Mouse (Mus musculus) embryonic facial prominence, embryonic 10.5 days (tissue): ENCODE measurements at regions not wholly inside any gene's neighbourhood (a gene's known extent, or its start where the extent isn't known, plus 50 kb on each side); places are given as distances from the start of the nearest gene placed in this dataset.
A peak's percentile ranks its signal among the peaks of the same experiment; 100 is the strongest.

Experiments
- DNase-seq: peaks from one replicate; pipeline ENCODE4 v3.0.0-alpha.2; 2017; ENCODE audit warnings: low spot score
- H3K27ac ChIP-seq: fragments of 300-500 bp; sonication (generic); replicated peaks from 2 replicates; pipeline ENCODE4 v1.5.1; 2016; ENCODE audit warnings: mild to moderate bottlenecking
- H3K27me3 ChIP-seq: fragments of 300-500 bp; sonication (generic); replicated peaks from 2 replicates; pipeline ENCODE4 v1.6.1; 2016; ENCODE audit warnings: low read depth, mild to moderate bottlenecking; ENCODE audit not compliant: poor library complexity, severe bottlenecking
- H3K36me3 ChIP-seq: fragments of 300-500 bp; sonication (generic); replicated peaks from 2 replicates; pipeline ENCODE4 v1.6.1; 2016; ENCODE audit warnings: mild to moderate bottlenecking, moderate library complexity
- H3K4me1 ChIP-seq: fragments of 300-500 bp; sonication (generic); 2 replicates; pipeline ENCODE4 v1.6.1; 2016
- H3K4me3 ChIP-seq: fragments of 300-500 bp; sonication (generic); 2 replicates; pipeline ENCODE4 v1.5.1; 2016; ENCODE audit warnings: mild to moderate bottlenecking, moderate library complexity
- H3K9me3 ChIP-seq: fragments of 300-500 bp; sonication (generic); 2 replicates; pipeline ENCODE4 v1.6.1; 2016; ENCODE audit warnings: mild to moderate bottlenecking
- WGBS: fragments of 180-500 bp; shearing (Covaris S2); methylation state at CpG from one replicate; pipeline ENCODE4 v1.1.7; 2016; 5-methylcytosine and 5-hydroxymethylcytosine counted together

GRCm38 (mm10) chr14:58651210-58651609 lies 491.5 kb downstream of the 1700129C05Rik start:
- WGBS, result 42% methylated on average over 6 of the region's 6 CpGs
- no peak overlapping the region; the same call in 1 of the 2 replicates for H3K27ac ChIP-seq
- peaks cover 29% of the 10 kb centered on the region for H3K4me1 ChIP-seq
- no peak for DNase-seq
- H3K27me3 ChIP-seq, result 0 out of 2 replicates have a peak, but pooled peaks cover 4% of the 10 kb centered on the region
- H3K4me3 ChIP-seq, result no peak overlapping the region
- no peaks in the 10 kb centered on the region for H3K36me3 ChIP-seq
- H3K9me3 ChIP-seq, result no peaks in the 10 kb centered on the region

GRCm38 (mm10) chr14:58638337-58638696 lies 504.4 kb downstream of the 1700129C05Rik start:
- H3K9me3 ChIP-seq, result no peaks in the 10 kb centered on the region
- DNase-seq, result peak; percentile 28
- peaks cover 22% of the 10 kb centered on the region for H3K4me1 ChIP-seq
- no peak overlapping the region for H3K4me3 ChIP-seq
- H3K36me3 ChIP-seq, result no peaks in the 10 kb centered on the region
- peak overlapping the region; percentile 30; the same call in 1 of the 2 replicates for H3K27ac ChIP-seq
- peaks cover 19% of the 10 kb centered on the region for H3K27me3 ChIP-seq
- 50% methylated on average over 7 of the region's 7 CpGs for WGBS

GRCm38 (mm10) chr14:58637405-58638336 lies 505.0 kb downstream of the 1700129C05Rik start:
- H3K27me3 ChIP-seq, result peaks cover 19% of the 10 kb centered on the region
- peaks cover 22% of the 10 kb centered on the region for H3K4me1 ChIP-seq
- WGBS, result 47% methylated on average over 13 of the region's 13 CpGs
- peak overlapping the region; percentile 30; the same call in 1 of the 2 replicates for H3K27ac ChIP-seq
- peak; percentile 25 for DNase-seq
- no peak overlapping the region for H3K4me3 ChIP-seq
- no peaks in the 10 kb centered on the region for H3K36me3 ChIP-seq
- H3K9me3 ChIP-seq, result no peaks in the 10 kb centered on the region

GRCm38 (mm10) chr14:58631221-58631620 lies 511.5 kb downstream of the 1700129C05Rik start:
- DNase-seq, result peak; percentile 40
- Histone ChIP-seq H3K27ac (no peak overlapping the region), H3K9me3 (no peaks in the 10 kb centered on the region), H3K36me3 (no peaks in the 10 kb centered on the region), H3K4me3 (no peak overlapping the region), H3K4me1 (peaks cover 20% of the 10 kb centered on the region), H3K27me3 (peaks cover 17% of the 10 kb centered on the region)
- 45% methylated on average over 9 of the region's 9 CpGs for WGBS

- 96% methylated on average over 2 of the region's 2 CpGs for WGBS
- Histone ChIP-seq H3K4me1 (peaks cover 18% of the 10 kb centered on the region), H3K9me3 (no peaks in the 10 kb centered on the region), H3K36me3 (no peaks in the 10 kb centered on the region), H3K27ac (no peak overlapping the region), H3K27me3 (no peaks in the 10 kb centered on the region), H3K4me3 (no peak overlapping the region)
- DNase-seq, result no peak
Observed at GRCm38 (mm10) chr14:58628266-58628665, 514.4 kb downstream of the 1700129C05Rik start.

DNA sequence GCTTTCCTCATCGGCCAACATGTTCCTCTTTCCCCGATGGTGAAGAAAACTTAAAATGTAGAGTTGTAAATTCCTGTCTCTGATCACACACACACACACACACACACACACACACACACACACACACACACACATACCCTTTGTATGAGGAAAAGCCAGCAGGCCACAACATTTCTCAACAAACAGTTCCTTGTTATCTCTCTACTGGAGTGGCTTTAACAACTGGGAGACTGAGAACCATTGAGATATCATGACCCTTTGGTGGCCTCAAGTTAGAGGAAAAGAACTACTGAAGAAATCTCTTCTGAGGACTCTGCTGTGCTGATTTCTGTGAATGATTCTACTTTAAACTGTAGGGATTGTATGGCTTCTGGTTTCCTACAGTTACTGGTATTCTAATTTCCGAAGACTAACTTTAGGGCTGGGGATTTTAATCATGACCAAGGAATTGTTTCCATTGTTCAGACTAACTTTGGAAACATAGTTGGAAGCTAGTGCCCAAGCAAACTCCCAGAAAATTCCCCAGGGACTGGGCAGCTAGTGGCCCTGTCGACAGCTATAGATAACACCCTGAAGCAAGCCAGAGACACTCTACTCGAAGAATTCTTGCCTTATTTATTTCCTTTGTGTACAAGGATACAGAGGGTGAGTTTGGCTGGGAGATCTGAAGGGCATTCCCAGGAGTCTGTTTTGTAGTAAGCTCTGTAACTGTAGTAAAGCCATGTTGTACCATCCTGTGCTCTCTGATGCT lies 516.0 kb downstream of the 1700129C05Rik start:
- Histone ChIP-seq H3K9me3 (no peaks in the 10 kb centered on the region), H3K4me3 (no peak overlapping the region), H3K36me3 (no peaks in the 10 kb centered on the region), H3K27me3 (no peaks in the 10 kb centered on the region), H3K27ac (no peak overlapping the region), H3K4me1 (peaks cover 18% of the 10 kb centered on the region)
- 68% methylated on average over 5 of the region's 5 CpGs for WGBS
- DNase-seq, result no peak

- H3K4me1 ChIP-seq, result peaks cover 15% of the 10 kb centered on the region
- H3K27ac ChIP-seq, result no peak overlapping the region
- DNase-seq, result no peak
- no peak overlapping the region for H3K4me3 ChIP-seq
- 91% methylated on average over 2 of the region's 2 CpGs for WGBS
- no peaks in the 10 kb centered on the region for H3K36me3 ChIP-seq
- H3K27me3 ChIP-seq, result no peaks in the 10 kb centered on the region
- no peaks in the 10 kb centered on the region for H3K9me3 ChIP-seq
Observed at GRCm38 (mm10) chr14:58620186-58620585, 522.5 kb downstream of the 1700129C05Rik start.

DNA sequence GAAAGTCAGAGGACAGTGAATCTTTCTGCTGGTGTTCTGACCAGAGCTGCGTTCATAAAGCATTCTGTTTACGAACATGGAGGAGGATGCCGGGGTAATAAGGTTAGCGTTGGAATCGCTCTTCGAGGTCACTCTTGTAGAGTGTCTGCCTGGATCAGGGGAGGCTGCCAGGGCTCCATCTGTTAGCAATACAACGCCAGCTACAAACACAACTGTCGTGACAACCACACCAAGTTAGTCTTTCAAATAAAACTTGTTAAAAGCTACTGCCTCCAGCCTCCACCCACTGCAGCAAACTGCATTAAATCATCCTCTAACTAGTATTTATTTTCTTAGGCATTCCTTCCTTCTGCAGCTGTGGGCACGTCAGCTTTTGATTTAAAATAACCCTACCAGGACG lies 525.0 kb downstream of the 1700129C05Rik start:
- Histone ChIP-seq H3K4me1 (peaks cover 15% of the 10 kb centered on the region), H3K36me3 (no peaks in the 10 kb centered on the region), H3K27me3 (no peaks in the 10 kb centered on the region), H3K4me3 (no peak overlapping the region), H3K9me3 (no peaks in the 10 kb centered on the region), H3K27ac (no peak overlapping the region)
- 69% methylated on average over 10 of the region's 10 CpGs for WGBS
- DNase-seq, result no peak

GRCm38 (mm10) chr14:58608216-58608615 lies 534.5 kb downstream of the 1700129C05Rik start:
- Histone ChIP-seq H3K4me1 (no peaks in the 10 kb centered on the region), H3K4me3 (no peak overlapping the region), H3K27ac (no peak overlapping the region), H3K36me3 (no peaks in the 10 kb centered on the region), H3K27me3 (no peaks in the 10 kb centered on the region), H3K9me3 (no peaks in the 10 kb centered on the region)
- WGBS, result 61% methylated on average over 4 of the region's 4 CpGs
- no peak for DNase-seq

DNA sequence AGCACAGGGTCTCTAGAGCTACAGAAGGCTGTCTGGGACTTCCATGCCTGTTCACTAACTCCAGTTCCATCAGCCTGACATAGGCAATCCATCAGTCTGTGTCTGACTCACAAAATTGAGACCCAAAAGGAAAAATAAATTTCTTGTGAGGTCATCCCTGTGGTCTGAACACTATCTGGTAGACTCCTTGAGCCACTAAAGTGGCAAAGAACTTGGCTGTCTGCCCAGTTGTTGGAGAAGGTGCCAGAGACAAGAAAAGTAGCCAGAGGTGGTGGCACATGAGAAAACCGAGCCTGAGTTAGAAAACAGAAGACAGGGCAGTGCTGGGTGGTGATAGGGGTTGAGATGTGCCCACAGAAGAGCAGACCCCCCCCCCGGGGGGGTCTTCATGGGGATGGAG lies 535.0 kb downstream of the 1700129C05Rik start:
- H3K36me3 ChIP-seq, result no peaks in the 10 kb centered on the region
- no peaks in the 10 kb centered on the region for H3K27me3 ChIP-seq
- no peak for DNase-seq
- H3K27ac ChIP-seq, result no peak overlapping the region
- WGBS, result 71% methylated on average over 2 of the region's 2 CpGs
- no peaks in the 10 kb centered on the region for H3K9me3 ChIP-seq
- H3K4me1 ChIP-seq, result no peaks in the 10 kb centered on the region
- H3K4me3 ChIP-seq, result no peak overlapping the region

DNA sequence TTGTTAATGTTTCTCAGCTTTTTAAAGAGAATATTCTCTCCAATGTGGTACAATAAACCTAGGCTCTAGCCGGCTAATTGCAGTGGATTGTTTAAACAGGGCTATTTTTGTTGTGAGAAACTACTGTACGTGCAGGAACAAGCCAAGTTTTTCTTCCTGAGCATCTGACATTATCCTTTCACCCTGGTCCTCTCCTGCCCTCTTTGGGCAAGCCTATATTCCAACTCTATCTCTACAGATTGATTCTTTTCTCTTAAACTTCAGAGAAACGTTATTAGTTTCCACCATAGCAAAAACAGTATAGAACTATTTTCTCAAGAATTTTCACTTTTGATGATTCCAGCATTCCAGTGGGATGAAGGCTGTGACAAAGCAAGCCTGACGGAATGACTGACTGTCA lies 535.2 kb downstream of the Fgf9 start:
- no peaks in the 10 kb centered on the region for H3K36me3 ChIP-seq
- WGBS, result 75% methylated on average over 4 of the region's 4 CpGs
- H3K4me1 ChIP-seq, result no peaks in the 10 kb centered on the region
- H3K9me3 ChIP-seq, result no peaks in the 10 kb centered on the region
- no peaks in the 10 kb centered on the region for H3K27me3 ChIP-seq
- no peak overlapping the region for H3K4me3 ChIP-seq
- no peak overlapping the region for H3K27ac ChIP-seq
- no peak for DNase-seq

DNA sequence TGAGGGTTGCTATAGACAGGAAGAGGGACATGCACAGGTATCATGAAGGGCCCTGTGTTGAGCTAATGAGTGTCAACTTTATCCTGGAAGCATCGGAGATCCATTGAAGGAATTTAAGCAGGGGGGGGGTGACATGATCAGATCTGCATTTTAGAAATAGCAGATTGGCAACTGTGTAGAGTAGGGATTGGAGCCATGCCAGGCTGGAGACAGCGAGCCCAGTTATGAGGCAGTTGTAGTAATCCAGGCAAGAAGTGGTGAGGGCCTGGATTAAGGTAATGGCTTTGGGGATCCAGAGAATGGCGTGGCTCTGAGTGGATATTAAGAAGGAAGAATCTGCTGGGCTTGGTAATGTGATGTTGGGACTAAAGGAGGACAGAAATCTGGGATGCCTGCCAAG lies 528.5 kb downstream of the Fgf9 start:
- no peaks in the 10 kb centered on the region for H3K36me3 ChIP-seq
- H3K27ac ChIP-seq, result no peak overlapping the region
- 86% methylated on average over 3 of the region's 3 CpGs for whole genome bisulfite sequencing
- no peaks in the 10 kb centered on the region for H3K4me1 ChIP-seq
- no peaks in the 10 kb centered on the region for H3K27me3 ChIP-seq
- H3K4me3 ChIP-seq, result no peak overlapping the region
- no peaks in the 10 kb centered on the region for H3K9me3 ChIP-seq
- DNase-seq, result no peak

- Histone ChIP-seq H3K36me3 (no peaks in the 10 kb centered on the region), H3K4me1 (no peaks in the 10 kb centered on the region), H3K9me3 (no peaks in the 10 kb centered on the region), H3K27ac (no peak overlapping the region), H3K27me3 (no peaks in the 10 kb centered on the region), H3K4me3 (no peak overlapping the region)
- 49% methylated on average over 2 of the region's 2 CpGs for WGBS
- DNase-seq, result peak; percentile 3
Observed at GRCm38 (mm10) chr14:58597810-58598209, 527.5 kb downstream of the Fgf9 start.
